Mouse (Mus musculus): ENCODE measurements around the gene Alad.

Alad gene

DNA sequence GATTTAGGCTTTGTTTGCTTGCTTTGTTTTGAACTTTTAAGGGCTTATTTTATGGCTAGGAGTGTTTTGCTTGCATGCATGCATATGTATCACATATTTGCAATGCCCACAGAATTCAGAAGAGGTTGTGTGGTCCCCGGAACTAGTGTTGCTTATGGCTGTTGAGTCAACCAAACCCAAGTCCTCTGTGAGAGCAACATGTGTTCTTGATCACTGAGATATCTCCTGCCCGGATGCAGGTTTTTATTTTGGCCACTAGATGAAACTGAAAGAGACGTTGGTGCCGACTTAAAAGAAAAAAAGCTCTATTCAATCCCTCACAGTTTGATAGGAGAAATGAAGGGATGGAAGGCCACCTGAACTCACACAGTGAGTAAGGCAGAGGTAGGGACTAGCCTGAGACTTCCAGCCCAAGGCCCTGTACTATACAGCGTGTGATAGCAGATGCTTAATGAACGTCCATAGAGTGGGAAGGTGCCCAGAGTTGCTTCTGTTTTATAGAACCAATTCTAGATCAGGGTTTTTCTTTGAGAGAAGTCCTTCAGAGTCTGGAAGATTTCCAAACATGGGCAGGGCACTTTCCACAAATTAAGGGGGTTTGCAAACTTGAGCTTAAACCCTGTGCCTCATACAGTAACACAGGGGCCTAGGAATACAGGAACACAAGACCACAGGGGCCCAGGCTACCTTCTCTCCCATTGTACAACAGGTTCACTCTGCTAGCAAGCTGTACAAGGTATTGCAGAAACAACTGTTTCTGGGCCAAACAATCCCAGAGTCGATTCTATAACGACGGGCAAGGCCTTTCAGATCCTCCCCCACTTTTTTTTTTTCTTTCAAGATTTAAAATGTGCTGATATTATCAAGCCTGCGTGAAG, 1.9 kb downstream of the Alad start:
- peak; percentile 40 for DNase-seq

DNA sequence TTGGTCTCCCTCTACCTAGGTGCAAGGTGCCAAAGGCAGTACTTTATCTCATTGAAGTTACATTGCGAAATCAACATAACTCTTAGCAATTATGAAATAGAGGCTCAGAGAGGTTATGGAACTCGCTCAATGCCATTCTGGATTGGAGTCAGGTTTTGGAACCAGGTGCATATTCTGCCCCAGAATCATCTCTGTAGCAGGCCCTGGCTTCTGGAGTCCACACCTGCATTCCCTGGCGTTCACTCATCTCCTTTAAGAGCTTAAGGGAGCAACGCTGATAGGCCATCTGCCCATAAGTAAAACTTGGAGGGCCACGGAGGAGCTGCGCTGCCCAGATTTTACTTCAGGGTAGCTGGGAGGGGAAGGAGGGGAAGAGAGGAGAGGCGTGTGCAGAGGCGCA, 2.7 kb downstream of the Alad start:
- DNase-seq: no peak

DNA sequence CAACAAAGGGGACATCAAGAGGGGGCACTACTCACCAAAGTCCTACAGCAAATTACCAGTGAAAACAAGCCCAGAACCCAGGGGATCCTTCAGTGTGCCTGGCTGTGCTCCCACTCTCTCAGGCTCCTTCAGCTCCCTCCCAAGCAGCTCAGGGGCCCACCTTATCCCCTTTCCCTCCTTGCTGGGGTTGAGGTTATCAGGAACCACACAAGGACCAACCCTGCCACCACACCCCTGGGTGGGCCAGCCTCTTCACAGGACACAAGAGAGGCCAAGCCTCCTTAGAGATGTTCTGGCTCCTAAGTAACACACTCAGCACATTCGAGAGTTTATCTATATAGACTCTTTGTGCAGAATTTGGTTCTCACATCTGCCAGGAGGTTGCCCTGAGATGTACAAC, 3.1 kb downstream of the Alad start:
- peak; percentile 43 for DNase-seq

DNA sequence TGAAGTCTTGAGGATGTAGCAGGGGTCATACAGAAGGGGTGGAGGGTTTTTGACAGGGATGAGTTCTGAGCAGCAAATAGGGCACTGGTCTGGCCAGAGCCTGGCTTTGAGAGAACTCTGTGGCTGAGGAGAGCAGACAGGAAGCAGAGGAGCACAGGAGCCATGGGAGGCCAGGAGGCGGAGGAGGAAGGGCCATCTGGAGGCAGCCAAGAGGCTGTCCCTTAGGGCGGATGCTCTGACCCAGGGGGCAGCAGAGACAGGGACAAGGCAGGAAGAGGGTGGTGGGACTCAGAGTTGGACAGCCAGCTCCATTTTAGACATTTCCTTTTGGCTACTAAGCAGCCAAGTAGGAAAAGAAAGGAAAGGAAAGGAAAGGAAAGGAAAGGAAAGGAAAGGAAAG, 3.6 kb downstream of the Alad start:
- peak; percentile 82 for DNase-seq

DNA sequence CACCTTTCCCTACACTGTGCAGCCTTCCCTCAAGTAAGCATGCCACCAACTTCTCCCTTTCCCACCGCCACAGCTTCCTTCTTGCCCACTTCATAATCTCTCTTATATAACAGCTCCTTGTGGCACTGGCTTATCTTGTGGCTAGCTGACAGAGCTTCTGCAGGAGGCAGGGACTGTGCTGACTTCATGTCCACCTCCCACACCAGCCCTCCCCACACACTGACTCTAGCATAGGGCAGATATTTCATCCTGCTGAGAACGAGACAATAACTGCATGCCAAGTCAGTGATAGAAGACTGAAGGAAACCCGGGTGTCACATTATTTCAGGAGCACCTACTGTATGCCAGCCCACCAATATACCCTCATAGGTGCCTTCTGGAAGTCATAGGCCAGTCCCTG, 4.2 kb downstream of the Alad start:
- peak; percentile 65 for DNase-seq

DNA sequence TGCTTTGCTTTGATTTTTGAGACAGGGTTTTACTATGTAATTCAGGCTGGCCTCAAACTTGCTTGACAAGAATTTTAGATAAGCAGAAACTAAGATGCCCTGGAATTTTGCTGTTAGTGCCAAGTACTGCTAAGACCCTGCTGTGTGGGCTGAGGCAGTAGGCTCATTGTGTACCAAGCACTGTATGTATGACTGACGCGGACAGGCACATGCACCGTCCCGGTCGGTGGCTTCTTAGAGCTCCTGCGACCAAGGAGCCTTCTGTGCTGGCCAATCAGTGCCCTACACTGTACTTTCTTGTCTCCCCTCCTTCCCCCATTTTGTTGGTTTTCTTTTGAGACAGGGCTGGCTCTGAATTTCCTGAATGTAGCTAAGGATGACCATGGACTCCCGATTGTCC, 4.7 kb downstream of the Alad start:
- DNase-seq: peak; percentile 38

DNA sequence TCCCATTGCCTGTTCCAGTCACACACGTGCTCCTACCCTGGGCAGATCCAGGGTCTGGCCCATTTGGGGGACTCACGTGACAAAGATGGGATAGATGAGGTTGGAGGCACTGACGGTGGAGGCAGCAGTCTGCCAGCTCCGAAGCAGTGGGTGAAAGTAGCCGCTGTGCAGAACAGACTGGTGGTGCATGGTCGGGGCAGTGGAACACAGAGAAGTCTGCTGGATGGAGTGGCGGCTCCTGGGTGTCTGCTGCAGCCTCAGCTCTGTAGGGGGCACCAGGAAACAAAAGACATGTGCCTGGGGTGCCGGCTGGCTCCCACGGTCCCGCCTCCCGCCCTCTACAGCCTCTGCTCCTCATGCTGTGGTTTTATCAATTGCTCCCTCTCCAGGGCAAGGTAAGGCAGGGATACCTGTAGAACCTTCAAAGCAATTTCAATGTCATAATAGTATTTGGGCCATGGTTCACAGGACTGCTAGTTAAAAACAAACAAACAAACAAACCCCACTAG, 5.7 kb downstream of the Alad start:
- peak; percentile 38 for DNase-seq

DNA sequence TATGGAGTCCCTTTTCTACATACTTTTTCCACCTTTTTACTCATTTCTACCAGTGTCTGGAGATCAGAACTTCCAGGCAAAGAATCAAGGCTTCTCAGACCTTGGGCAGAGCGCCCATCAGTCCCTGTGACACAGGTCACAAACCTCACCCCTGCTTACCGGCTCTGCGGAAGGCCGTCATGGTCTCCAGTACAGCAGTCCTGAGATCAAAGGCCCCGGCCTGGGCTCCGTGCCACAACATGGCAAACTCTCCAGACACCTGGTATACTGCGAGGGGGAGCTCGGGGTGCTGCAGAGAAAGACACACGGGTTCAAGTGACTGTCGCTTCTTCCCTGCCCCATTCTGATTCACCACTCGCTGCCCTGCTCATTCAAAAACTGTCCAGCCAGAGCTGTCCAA, 9.8 kb downstream of the Alad start:
- peak; percentile 41 for DNase-seq

DNA sequence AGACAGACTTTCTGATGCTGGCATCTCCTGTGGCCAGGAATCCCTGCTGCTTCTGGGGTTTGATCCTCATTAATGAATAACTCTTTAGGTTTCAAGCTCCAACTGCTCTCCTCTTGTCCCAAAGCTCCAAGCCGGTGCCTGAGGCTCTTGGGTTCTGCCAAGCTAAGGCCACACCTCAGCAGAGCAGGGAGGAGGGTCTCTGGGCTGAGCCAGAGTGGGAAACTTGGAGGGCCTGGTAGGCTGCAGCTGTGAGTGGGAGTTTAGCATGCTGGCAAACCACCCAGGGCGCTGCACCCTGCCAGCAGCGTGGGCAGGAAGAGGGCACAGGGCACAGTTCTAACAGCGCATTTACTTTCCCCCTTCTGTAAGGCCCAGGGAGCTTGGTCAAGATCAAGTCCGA, 10.9 kb downstream of the Alad start:
- DNase-seq: peak; percentile 15

DNA sequence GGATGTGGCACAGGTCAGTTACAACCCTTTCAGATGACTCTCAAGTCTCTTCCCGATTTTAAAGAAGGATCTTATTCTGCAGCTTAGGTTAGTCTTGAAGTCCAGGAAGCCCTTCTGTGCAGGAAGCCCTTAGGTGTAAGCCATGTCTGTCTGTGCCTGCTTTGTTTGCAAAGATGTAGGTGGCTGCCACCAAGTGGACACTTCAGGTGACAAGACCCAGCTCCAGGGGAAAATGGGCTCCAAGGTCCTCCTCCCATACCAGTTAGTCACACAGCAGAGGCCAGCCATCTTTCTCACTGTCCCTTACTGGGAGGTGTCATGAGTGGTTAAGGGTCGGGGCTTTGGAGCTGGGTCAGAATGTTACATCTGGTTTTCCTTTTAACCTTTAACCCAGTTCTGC, 12.9 kb downstream of the Alad start:
- DNase-seq: peak; percentile 69

DNA sequence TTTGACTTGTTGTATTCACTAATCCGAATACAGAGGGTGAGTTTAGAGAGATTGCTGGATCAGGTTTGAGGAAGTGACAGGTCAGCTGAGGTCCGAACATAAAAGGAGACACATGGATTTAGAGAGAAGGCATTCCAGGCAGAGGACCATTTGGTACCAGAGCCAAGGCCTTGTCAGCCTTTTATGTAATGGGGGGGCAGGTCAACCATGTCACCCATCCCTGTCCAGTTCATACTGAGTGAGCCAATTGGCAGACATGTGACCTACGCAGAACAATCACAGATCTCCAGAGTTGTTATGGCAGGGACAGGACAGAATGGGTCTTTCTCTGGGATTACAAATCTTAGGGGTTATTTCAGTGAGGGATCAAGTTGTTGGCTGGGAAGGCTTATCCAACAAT, 13.7 kb downstream of the Alad start:
- DNase-seq: peak; percentile 9

DNA sequence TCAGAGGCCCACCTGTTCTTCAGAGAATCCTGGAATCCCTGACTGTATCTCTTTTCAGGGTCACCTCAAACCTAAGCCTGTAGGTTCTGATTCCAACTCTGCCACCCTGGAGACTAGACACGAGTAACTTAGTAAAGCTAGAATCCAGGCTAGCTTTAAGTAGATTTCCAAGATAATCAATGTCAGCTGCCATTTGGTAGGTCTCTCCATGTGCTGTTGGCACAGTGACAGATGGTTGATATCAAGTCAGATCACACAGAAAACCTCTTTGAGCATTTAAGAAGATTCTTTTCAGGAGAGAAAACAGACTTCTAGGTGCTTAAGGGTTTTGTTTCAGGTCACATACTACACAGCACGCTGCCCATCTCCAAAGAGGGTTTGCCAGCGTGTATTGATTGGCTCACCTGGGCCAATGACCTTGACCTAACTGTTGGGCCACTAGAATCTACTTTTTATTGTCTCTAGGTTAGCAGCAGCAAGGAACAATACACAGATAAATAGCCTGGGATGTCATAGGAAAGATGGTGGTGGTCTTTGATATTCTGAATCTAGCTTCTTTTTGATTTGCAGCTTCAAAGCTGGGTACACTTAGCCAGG, 16.2 kb downstream of the Alad start, which contains the start of gene Hdhd3:
Gene Hdhd3, minus strand, starts transcription at position 94 of the 597 bp plus-strand sequence.
- DNase-seq: no peak

DNA sequence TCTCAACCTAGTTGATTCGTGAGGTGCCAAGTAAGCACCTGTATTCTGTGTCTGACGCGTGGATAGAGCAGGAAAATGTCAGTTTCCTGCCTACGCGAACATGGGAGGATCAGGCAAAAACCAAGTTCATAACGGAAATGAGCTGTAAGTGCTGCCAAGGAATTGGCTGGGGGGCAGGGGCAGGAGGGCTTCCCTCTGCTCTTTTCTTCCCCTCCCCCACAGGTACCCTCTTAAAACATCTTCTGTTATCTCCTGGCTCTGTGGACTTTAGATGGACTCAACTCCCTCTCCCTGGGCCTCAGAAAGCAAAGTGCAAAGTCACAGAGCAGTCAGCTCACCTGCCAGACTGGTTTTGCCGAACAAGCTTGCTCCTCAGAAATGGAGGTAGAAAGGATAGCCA, 16.7 kb downstream of the Alad start:
- peak; percentile 52 for DNase-seq

DNA sequence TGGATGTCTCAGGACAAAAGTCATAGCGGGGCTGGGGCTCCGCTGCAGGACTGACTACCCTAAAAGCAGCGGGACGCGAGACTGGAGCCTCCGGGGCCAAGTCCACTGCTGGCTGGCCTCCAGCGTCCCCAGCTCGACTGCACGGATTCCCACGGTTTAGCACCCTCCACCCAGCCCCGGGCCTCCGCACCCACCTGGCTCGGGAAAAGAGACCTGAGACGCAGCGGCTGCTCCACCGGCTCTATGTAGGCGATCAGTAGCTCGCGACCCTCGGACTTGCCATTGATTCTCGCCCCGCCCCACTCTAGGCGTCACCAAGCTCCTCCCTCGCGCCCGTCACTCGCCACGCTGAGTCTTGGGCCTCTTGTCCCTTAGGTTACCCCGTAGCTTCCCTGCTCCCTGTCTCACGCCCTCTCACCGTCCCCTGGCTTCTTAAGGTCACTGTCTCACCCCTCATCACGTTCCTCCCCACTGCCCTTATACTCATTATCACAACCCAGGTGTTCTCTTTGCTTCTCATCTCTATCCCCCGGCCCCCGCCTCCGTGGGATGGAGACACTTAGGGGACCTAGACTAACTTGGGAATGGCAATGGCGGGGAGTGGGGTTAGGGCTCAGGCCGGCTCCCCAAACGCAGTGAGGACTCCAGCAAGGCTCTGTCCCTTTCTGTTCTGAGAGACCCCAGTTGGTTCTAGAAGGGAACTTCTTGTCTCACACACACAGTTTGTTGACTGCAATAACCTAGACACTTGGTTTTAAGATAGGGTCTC, 17.6 kb downstream of the Alad start:
- DNase-seq: peak; percentile 93

DNA sequence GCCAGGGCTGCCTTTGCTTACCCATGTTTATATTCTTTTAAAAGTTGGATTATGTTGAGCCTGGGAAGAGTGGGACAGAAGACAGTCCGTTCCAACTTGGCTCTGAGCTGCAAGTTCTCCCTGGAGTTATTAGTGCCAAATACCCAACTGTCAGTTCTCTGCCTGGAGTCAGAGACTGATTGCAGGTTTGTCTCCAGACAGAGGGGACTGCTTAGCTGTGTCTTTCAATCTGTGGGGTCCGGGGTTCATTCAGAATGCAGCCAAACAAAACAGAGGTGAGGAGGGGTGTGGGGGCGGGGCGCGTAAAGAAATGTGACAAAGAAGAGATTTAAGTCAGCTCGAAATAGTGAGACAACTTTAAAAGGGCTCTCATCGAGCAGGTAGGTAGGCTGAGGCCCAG, 18.2 kb downstream of the Alad start:
- peak; percentile 50 for DNase-seq

DNA sequence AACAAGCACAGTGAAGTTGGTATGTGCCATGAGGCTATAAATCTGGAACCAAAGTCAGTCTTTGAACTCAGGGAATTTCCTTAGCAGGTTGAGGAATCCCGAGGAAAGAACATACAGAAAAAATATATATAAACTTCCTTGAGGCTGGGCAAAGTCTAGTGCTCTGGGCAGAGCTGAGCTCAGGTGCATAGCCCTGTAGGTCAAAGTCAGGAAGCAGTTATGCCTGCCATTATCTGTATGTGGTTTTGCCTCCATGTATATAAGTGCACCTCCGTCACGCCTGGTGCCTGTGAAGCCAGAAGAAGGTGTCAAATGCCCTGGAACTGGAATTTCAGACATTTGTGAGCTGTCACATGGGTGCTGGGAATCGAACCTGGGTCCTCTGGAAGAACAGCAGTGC, 18.9 kb downstream of the Alad start:
- DNase-seq: peak; percentile 21

DNA sequence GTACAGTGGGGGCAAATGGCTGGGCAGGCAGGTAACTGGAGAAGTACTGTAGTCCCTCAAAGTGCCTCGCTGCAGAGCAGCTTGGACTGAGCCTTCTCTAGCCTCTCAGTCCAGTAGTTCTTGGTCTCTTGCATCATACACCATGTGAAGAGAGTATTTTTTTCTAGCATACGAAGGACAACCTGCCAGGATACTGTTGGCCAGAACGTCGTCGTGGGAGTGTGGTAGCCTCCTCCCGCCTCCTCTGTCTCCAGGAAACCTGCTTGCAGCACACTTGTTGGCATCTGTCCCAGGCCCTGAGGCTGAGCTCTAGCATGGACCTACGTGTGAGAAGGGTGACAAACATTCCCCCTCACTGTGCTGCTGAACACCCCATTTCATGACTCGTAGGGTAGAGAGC, 22.9 kb downstream of the Alad start:
- DNase-seq: peak; percentile 47

DNA sequence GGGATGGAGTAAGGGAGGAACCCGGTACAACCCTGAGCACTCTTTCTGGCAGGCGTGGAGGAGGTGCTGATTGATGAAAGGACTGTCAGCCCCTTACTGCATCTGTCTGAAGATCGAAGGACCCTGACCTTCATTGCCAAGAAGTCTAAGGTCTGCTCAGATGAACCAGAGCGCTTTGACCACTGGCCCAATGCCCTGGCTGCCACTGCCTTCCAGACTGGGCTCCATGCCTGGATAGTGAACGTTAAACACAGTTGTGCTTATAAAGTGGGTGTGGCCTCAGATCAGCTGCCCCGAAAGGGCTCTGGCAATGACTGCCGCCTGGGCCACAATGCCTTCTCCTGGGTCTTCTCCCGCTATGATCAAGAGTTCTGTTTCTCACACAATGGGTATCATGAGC, 23.8 kb downstream of the Alad start:
- DNase-seq: no peak

DNA sequence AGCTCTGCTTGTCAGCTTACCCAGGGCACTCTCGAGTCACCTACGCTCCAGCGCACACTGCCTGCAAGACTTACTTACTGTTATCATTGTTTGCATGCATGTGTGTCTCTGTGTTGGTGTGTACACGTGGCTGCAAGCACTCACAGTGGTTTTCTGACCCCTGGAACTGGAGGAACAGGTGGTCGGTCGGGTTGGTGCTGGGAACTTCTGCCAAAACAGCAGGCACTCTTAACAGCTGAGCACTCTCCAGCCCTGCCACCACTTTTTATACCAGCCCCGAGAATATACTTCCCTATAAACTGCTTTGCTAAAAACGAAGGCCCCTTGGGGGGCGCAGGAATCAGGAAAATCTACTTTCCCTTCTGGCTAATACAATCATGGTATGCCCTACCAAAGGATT, 25.5 kb downstream of the Alad start:
- no peak for DNase-seq

DNA sequence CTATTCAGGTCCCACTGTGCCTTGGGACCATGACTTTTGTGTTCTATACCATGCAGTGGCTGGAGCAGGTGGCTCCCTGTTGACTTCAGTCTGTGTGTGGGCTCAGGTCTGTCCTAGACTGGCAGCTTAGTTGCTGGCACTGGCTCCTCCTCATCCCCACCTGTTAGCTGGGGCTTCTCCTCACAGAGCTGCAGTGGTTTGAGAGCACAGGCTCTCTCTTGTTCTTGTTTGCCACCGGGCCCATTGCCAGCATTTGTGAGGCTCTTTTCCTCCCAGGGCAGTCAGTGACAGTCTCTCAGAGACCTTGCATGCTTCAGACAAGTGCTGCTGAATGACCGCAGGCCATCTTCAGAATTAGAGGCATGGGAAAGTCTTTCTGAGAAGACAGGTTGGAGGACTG, 27.0 kb downstream of the Alad start:
- DNase-seq: no peak

DNA sequence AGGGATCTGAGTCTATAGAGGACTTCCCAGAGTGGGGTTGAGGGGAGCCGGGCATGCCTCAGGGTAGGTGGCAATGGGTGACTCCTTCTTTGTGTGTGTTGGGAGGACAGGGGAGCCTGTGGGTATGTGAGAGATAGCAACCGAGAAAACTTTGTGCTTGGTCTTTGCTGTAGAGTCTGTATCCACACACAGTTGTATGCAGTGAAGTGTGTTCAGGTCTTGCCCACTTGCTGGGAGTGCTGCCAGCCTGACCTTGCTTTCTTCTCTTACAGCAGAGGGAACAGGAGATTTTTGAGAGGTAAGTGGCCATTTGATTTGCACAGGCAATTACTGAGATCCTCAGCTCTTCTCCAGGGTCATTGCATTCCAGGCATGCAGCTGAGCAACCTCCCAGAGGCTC, 31.8 kb downstream of the Alad start:
- no peak for DNase-seq

DNA sequence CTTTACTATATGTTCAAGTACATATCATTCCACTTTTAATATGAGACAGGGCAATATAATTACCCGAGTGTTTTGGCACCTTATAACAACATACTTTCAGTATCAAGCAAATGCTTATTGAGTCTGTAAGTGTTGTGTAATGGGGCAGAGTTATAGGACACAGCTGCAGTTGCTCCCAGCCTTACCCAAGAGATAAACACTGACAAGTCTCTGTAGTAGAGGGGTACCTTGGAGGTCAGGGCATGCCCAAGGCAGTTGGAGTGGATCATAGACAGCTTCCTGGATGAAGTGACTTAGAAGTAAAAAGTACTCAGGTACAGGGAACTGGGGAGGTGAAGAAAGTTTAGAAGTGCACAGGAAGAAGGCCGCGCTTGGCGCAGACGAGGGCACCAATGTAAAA, 32.5 kb downstream of the Alad start:
- no peak for DNase-seq

DNA sequence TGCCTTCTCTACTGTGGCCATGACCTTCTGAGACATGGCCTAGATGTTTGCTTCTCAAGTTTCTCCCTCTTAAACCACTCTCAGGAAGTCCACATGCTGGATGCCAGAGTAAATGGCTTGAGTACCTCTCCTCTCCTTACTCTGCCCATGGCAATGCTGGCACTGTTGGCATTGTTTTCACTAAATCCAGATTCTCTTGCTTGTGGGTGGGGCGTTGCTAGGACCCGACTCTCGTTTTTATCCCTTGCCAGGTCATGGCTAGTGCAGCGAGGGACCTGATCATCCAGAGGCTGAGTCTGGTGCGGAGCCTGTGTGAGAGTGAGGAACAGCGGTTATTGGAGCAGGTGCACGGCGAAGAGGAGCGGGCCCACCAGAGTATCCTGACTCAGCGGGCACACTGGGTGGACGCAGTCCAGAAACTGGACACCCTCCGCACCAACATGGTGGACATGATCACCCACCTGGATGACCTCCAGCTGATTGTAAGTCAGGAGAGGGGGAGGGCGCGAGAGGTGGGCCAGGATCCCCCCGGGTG, 33.5 kb downstream of the Alad start:
- DNase-seq: no peak

Data from cerebellum, adult 9-11 months (tissue).